Mouse (Mus musculus) forebrain, embryonic 16.5 days (tissue): ENCODE measurements around the gene Gm4353. TPM values are rescaled to one million over a fixed set of nuclear protein-coding genes. Genes with fewer than 3 reads are reported as not detected.
"Not testable (repeated sequence)": the region's sequence is repeated elsewhere in the genome, so short reads cannot be mapped to it uniquely, and the experiment has no call there.

Experiments
- ATAC-seq: fragments of 200-750 bp; cut with Nextera tagmentation; 2 replicates; pipeline ENCODE4 v1.8.0; 2017; ENCODE audit warnings: mild to moderate bottlenecking, moderate library complexity
- H3K27ac ChIP-seq: fragments of 300-500 bp; sonication (generic); 2 replicates; pipeline ENCODE4 v1.5.1; 2014; ENCODE audit warnings: low read length, control low read depth
- H3K27me3 ChIP-seq: fragments of 300-500 bp; sonication (generic); replicated peaks from 2 replicates; pipeline ENCODE4 v1.6.1; 2014; ENCODE audit warnings: low read length; ENCODE audit not compliant: control insufficient read depth, insufficient read depth
- H3K36me3 ChIP-seq: fragments of 300-500 bp; sonication (generic); 2 replicates; pipeline ENCODE4 v1.6.1; 2014; ENCODE audit not compliant: control insufficient read depth, insufficient read depth
- H3K4me1 ChIP-seq: fragments of 300-500 bp; sonication (generic); replicated peaks from 2 replicates; pipeline ENCODE4 v1.6.1; 2014; ENCODE audit warnings: low read length; ENCODE audit not compliant: control insufficient read depth, insufficient read depth
- H3K4me2 ChIP-seq: fragments of 300-500 bp; sonication (generic); 2 replicates; pipeline ENCODE4 v1.6.1; 2014; ENCODE audit warnings: mild to moderate bottlenecking, low read length, control low read depth
- H3K4me3 ChIP-seq: fragments of 300-500 bp; sonication (generic); replicated peaks from 2 replicates; pipeline ENCODE4 v1.5.1; 2014; ENCODE audit warnings: mild to moderate bottlenecking, low read length, control low read depth
- H3K9ac ChIP-seq: fragments of 300-500 bp; sonication (generic); replicated peaks from 2 replicates; pipeline ENCODE4 v1.6.1; 2014; ENCODE audit warnings: low read depth, low read length, control low read depth
- H3K9me3 ChIP-seq: fragments of 300-500 bp; sonication (generic); 2 replicates; pipeline ENCODE4 v1.6.1; 2016; ENCODE audit warnings: low read length; ENCODE audit not compliant: control insufficient read depth
- whole genome bisulfite sequencing: fragments of 180-500 bp; shearing (Covaris S2); extraction: QIAGEN DNeasy Blood & Tissue Kit; methylation state at CpG from one replicate; pipeline ENCODE4 v1.1.7; 2014; 5-methylcytosine and 5-hydroxymethylcytosine counted together
- polyA plus RNA-seq: library from polyadenylated mRNA; unstranded; fragments of >200 nt; fragmentation: Nextera tagmentation; extraction: Ambion mirVana; gene quantifications from 2 replicates; pipeline ENCODE4 v1.2.1, GENCODE M21; 2015

The Gm4353 gene
- 1.2 and 1.5 TPM in 2 replicates for polyA plus RNA-seq

DNA sequence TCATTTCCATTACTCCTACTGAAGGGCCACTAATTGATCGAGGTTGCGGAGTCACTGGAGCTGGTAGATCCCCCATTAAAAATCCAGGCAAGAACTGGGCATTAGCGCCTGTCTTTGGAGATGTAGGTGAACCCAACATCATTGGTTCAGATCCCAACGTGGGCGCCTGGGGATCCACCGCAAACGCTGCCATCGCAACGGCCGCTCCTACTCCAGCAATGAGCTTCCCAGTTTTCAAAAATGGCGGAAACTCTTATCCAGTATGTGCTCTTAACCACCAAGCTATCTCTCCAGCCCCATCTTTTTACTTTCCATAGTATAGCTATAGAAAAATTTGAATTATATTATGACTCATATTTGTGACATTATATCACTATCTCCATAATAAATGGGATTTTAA is at the start of gene Gm4353:
Gm4353 (minus strand) TSS at position 270 of the 400 bp plus-strand sequence.
- ATAC-seq, H3K4me3 ChIP-seq: not testable (repeated sequence)
- WGBS = 98% methylated on average over 11 of the region's 11 CpGs

DNA sequence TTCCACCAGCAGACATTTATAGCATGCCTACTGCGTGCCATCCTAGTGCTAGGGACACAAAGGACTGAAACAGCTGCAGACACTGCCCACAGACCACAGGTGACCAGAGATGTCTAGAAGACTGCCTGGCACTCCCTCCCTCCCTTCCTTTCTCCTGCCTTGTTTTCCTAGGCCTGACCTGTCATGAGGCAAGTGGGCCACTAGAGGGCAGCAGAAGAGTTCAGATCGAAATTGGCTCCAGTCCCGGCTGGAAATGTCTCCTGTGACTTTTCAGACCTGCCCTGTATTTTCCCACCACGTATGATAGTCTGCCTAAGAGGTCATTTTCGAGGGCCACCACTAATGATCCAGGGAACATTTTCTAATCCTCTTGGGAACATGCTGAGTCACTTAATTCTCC is 47.6 kb upstream of the Gm4353 start:
- no peaks in the 10 kb centered on the region for H3K27me3 ChIP-seq
- ATAC-seq = peak; percentile 52
- peaks cover 8% of the 10 kb centered on the region for H3K4me1 ChIP-seq
- H3K27ac ChIP-seq = no peak overlapping the region
- H3K36me3 ChIP-seq = no peaks in the 10 kb centered on the region
- no peaks in the 10 kb centered on the region for H3K9me3 ChIP-seq
- WGBS = 3% methylated on average over 5 of the region's 5 CpGs
- no peak overlapping the region for H3K4me3 ChIP-seq
- no peak overlapping the region for H3K9ac ChIP-seq
- no peak overlapping the region for H3K4me2 ChIP-seq

More for the DNA sequence above, at the start of gene Gm4353:
- not testable (repeated sequence) for H3K4me1 ChIP-seq, H3K36me3 ChIP-seq, H3K4me2 ChIP-seq, H3K27me3 ChIP-seq, H3K27ac ChIP-seq, H3K9me3 ChIP-seq, H3K9ac ChIP-seq

DNA sequence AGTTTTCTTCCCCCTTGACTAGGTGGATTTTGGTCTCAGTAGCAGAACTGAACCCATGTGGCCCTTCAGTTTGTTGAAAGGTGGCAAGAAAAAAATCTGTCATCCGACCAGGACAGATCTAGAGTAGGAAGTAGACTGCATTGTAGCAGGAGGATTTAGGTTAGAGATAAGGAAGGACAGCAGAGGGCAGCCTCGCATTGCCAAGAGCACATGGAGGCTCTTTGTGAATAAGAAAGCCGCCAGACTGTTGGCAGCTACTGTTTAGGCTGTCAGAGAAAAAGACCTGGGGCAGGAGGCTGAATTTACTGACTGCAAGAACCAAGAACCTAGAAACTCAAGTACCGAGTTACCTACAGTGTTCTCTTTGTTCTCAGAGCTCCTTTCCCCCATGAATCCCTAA is 47.0 kb upstream of the Gm4353 start:
- H3K9ac ChIP-seq = no peak overlapping the region
- H3K27me3 ChIP-seq = no peaks in the 10 kb centered on the region
- no peak overlapping the region for H3K4me3 ChIP-seq
- no peak overlapping the region for H3K4me2 ChIP-seq
- peaks cover 8% of the 10 kb centered on the region for H3K4me1 ChIP-seq
- H3K36me3 ChIP-seq = no peaks in the 10 kb centered on the region
- peak overlapping the region; percentile 65 for H3K27ac ChIP-seq
- no peaks in the 10 kb centered on the region for H3K9me3 ChIP-seq
- 12% methylated on average over 4 of the region's 4 CpGs for WGBS
- peak; percentile 74 for ATAC-seq

DNA sequence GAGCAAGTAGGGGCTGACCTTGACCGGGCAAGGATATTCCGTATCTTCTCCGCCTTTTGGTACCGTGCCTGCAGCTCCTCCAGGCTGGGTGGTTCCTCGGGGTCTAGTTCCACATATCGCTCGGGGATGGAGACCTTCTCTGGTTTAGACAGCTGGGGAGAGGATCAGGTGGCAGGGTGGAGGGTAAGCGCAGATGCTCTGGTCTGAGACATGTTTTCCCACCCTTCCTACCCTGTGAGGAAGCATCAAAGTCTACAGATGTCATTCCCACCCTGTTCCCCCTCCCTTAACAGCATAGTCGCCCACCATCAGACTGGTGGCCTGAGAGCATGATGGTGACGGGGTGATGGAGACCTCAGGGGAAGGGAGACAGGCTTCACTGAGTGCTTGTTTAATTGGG is 44.9 kb upstream of the Gm4353 start:
- no peaks in the 10 kb centered on the region for H3K36me3 ChIP-seq

GRCm38 (mm10) chr7:116128286-116128685 is 43.9 kb upstream of the Gm4353 start:
- WGBS = 95% methylated on average over 8 of the region's 8 CpGs
- H3K9me3 ChIP-seq = no peaks in the 10 kb centered on the region
- no peak overlapping the region for H3K9ac ChIP-seq
- H3K27me3 ChIP-seq = no peaks in the 10 kb centered on the region
- H3K4me3 ChIP-seq = no peak overlapping the region
- H3K4me2 ChIP-seq = no peak overlapping the region
- no peak for ATAC-seq
- H3K4me1 ChIP-seq = peaks cover 15% of the 10 kb centered on the region
- H3K36me3 ChIP-seq = no peaks in the 10 kb centered on the region
- no peak overlapping the region for H3K27ac ChIP-seq

More for the DNA sequence above, 44.9 kb upstream of the Gm4353 start:
- peaks cover 8% of the 10 kb centered on the region for H3K4me1 ChIP-seq
- no peak overlapping the region for H3K4me2 ChIP-seq
- no peaks in the 10 kb centered on the region for H3K9me3 ChIP-seq
- H3K27ac ChIP-seq = no peak overlapping the region
- ATAC-seq = no peak
- H3K9ac ChIP-seq = no peak overlapping the region
- 92% methylated on average over 10 of the region's 10 CpGs for WGBS
- no peaks in the 10 kb centered on the region for H3K27me3 ChIP-seq
- no peak overlapping the region for H3K4me3 ChIP-seq

DNA sequence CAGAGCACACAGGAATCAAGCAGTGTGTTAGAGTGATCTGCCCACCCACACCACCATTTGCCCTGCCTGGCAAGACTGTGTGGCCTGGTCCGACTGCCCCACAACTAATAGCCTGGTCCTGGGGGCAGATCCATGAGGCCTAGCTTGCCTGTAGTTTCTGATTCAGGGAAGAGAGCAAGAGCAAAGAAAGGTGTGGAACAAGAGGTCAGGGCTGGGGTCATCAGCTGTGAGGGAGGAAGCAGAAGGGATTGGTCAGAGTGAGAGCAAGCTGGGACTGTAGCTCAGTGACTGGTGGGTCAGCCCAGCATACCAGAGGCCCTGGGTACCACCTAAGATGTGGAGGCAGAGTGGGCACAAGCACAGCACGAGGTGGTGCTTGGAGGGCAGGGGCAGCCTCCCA is 42.6 kb upstream of the Gm4353 start:
- WGBS = 87% methylated on average over 2 of the region's 2 CpGs
- no peaks in the 10 kb centered on the region for H3K9me3 ChIP-seq

GRCm38 (mm10) chr7:116125671-116126070 is 41.2 kb upstream of the Gm4353 start:
- Histone ChIP-seq H3K27ac (no peak overlapping the region), H3K9ac (no peak overlapping the region), H3K27me3 (no peaks in the 10 kb centered on the region), H3K36me3 (no peaks in the 10 kb centered on the region), H3K4me2 (no peak overlapping the region), H3K9me3 (no peaks in the 10 kb centered on the region), H3K4me3 (no peak overlapping the region), H3K4me1 (peaks cover 27% of the 10 kb centered on the region)
- WGBS = 61% methylated on average over 7 of the region's 7 CpGs
- ATAC-seq = no peak

More for the DNA sequence above, 42.6 kb upstream of the Gm4353 start:
- H3K36me3 ChIP-seq = no peaks in the 10 kb centered on the region
- H3K4me1 ChIP-seq = peaks cover 28% of the 10 kb centered on the region
- ATAC-seq = no peak
- H3K27ac ChIP-seq = no peak overlapping the region
- no peak overlapping the region for H3K4me3 ChIP-seq
- no peak overlapping the region for H3K4me2 ChIP-seq
- no peaks in the 10 kb centered on the region for H3K27me3 ChIP-seq
- H3K9ac ChIP-seq = no peak overlapping the region

- Histone ChIP-seq H3K4me1 (peaks cover 27% of the 10 kb centered on the region), H3K27ac (0 out of 2 replicates have a peak overlapping the region, but pooled peaks have one; percentile 2)
These were observed 39.6 kb upstream of the Gm4353 start for GRCm38 (mm10) chr7:116124057-116124456.

GRCm38 (mm10) chr7:116123597-116123985 is 39.2 kb upstream of the Gm4353 start:
- Histone ChIP-seq H3K27me3 (no peaks in the 10 kb centered on the region), H3K27ac (0 out of 2 replicates have a peak overlapping the region, but pooled peaks have one; percentile 2), H3K4me3 (no peak overlapping the region), H3K4me1 (peaks cover 27% of the 10 kb centered on the region), H3K9ac (no peak overlapping the region), H3K4me2 (no peak overlapping the region), H3K9me3 (no peaks in the 10 kb centered on the region), H3K36me3 (no peaks in the 10 kb centered on the region)
- no peak for ATAC-seq
- WGBS = 57% methylated on average over 2 of the region's 2 CpGs

More at GRCm38 (mm10) chr7:116124057-116124456, 39.6 kb upstream of the Gm4353 start:
- WGBS = 91% methylated on average over 12 of the region's 12 CpGs
- Histone ChIP-seq H3K9ac (no peak overlapping the region), H3K4me3 (no peak overlapping the region), H3K36me3 (no peaks in the 10 kb centered on the region), H3K9me3 (no peaks in the 10 kb centered on the region), H3K27me3 (no peaks in the 10 kb centered on the region), H3K4me2 (no peak overlapping the region)
- ATAC-seq = no peak
